Mouse (Mus musculus) adrenal gland, postnatal 4 days (tissue): ENCODE measurements around the gene Vamp3. TPM values are rescaled to one million over a fixed set of nuclear protein-coding genes. Genes with fewer than 3 reads are reported as not detected.
A peak's percentile ranks its signal among the peaks of the same experiment; 100 is the strongest.

Experiments
- DNase-seq, 2 experiments: peaks; one replicate each; pipeline ENCODE4 v3.0.0; 2021 to 2022; ENCODE audit warnings: low spot score in 2 of 2, mixed read lengths in 2 of 2
- long read RNA-seq, 2 experiments: library from polyadenylated mRNA; stranded (forward); transcript quantifications; one replicate each; pipeline ENCODE4 v2.0.0; 2021
- total RNA-seq, 2 experiments: library from RNA; stranded (reverse); gene quantifications; 2 replicates each; pipeline ENCODE4 v1.2.3; 2021

The Vamp3 gene
- total RNA-seq = 10 to 100 TPM; 90.2 to 93.8 TPM
- long read RNA-seq, experiment 1, transcript Vamp3-201 (5 exons, 2,120 nt) = major isoform, 65 of 94 reads
- long read RNA-seq, experiment 1, partial matches to known transcripts = 0 of 94 reads
- long read RNA-seq, experiment 1, other reads (novel, unspliced or antisense) = 29 of 94 reads
- long read RNA-seq, experiment 2, transcript Vamp3-201 (5 exons, 2,120 nt) = major isoform, 139 of 152 reads
- long read RNA-seq, experiment 2, partial matches to known transcripts = 2 of 152 reads
- long read RNA-seq, experiment 2, other reads (novel, unspliced or antisense) = 11 of 152 reads

DNA sequence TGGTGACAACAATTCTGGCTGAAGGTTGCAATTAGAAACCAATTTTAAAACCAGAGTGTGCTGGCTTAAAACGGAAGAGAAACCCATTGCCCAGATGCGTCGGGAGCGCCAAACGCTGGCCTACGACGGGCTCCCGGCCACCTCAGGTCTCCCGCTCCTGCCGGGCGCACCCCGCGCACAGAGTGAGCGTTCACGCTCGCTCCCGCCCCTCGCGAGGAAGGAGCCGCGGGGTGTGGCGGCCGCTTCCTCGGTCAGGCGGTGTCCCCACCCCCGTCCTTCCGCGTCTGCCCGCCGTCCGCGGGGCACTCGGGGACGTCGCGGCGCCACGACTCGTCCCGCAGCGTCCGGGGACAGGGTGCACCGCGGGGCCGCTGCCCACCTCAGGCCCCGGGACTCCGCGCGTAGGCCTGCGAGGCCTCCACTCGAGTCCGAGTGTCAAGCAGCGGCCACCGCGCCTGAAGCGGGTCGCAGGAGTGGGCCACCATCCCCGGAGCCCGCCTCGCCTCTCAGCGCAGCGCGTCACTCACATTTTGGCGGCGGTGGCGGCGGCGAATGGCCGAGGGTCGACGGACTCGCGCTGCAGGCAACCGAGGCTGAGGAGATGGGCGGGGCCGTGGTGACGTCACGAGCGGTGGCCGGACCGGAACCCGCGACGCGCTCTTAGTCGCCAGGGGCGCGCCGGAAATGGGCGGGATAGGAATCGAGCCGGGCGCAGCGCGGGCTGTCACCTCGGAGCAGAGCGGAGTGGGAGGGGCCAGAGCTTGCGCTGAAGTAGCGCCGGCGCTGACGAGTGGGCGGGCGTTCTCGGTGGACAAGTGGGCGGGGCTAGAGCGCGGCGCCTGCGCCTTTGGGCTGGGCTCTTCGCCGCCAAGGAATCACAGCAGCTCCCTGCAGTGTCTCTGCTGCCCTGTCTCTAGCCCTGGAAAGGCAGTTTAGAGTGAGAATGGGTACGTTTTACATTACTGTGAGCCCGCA is at the start of gene Vamp3:
Gene Vamp3, minus strand, starts transcription at position 617 of the 975 bp plus-strand sequence.
- peak; percentile 95 for DNase-seq

DNA sequence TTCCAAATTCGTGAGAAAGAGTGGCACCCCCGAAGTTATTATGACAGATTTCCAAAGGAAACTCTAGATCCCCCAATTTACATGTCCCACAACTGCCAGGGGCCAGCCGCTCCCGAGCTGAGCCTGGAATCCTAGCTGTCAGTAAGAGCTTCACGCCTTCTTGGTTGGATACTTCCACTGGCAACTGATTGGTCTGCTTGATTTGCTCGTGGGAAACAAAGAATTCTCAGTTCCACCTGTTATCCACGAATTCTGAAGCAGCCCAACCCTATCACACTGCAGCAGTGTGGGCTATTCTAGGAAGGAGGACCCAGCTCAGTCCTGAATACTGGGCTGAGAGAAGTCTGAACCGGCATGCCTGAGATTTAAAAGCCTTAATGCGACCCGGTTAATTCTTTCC is 48.7 kb upstream of the Vamp3 start:
- no peak for DNase-seq

DNA sequence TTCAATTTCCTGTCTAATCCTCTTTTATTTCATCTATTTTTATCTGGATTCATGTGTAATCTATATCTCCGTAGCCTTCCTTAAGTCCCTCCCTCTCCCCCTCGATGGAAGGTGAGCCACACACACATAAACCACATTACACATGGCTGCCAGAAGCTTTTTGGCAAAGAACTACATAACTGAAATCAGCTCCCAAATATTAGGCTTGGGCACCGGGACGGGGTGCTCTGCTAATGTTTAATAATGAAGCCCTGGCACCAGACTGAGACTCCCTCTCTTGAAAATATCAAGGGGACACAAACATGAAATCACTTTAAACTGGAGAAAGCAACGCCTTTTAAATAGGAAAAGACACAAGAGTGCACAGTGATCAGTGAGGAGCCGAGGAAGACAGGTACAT is 48.1 kb upstream of the Vamp3 start:
- DNase-seq = no peak

DNA sequence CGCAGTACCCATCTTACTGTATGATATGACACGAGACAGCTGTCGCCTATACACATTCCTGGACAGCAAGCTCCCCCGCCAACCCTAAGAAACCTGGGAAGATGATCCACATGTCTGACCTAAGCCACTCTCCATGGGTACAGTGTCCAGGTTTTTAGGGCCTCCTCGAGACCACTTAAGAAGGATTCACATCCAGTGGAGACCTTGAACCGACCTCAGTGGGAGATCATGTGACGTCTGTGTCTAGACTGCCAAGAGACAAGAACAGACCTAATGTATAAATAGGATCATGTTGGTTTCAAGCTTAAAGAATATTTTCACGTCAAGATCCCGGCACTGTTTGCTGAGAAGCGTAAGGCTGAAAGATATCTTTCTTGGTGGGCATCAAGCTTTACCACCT is 46.4 kb upstream of the Vamp3 start:
- no peak for DNase-seq

DNA sequence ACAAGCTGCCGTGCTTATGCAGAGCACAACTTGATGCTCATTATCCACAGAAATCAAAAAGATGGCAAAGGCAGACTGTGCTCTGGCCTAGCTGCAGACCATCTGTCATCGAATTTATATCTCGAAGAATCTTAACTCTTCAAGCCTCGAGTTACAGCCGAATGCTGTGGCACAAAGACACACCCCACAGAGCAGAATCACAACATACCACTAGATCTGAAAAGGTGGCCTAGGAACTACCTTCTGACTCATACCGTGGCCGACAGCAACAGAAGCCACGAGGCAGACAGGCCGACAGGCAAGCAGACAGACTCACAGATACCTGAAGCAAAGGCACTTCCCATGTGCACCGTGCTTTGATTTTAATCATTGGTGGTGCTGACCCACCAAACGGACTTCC is 45.9 kb upstream of the Vamp3 start:
- DNase-seq = no peak

DNA sequence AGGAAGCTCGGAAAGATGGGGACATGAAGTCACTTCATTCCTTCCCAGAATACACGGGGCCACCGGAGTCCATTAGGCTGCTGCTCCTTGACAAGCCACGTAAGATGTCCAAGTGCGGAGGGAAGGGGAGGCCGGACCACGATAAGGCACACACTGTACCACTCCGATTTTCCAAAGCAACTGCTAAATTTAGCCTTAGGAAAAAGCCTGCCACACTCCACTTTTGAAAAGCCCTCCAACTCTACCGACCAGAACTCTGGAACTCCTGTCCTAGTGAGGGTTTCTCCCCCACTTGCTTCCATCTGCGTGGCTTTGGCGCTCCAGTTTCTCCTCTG is 39.3 kb upstream of the Vamp3 start:
- DNase-seq = no peak

DNA sequence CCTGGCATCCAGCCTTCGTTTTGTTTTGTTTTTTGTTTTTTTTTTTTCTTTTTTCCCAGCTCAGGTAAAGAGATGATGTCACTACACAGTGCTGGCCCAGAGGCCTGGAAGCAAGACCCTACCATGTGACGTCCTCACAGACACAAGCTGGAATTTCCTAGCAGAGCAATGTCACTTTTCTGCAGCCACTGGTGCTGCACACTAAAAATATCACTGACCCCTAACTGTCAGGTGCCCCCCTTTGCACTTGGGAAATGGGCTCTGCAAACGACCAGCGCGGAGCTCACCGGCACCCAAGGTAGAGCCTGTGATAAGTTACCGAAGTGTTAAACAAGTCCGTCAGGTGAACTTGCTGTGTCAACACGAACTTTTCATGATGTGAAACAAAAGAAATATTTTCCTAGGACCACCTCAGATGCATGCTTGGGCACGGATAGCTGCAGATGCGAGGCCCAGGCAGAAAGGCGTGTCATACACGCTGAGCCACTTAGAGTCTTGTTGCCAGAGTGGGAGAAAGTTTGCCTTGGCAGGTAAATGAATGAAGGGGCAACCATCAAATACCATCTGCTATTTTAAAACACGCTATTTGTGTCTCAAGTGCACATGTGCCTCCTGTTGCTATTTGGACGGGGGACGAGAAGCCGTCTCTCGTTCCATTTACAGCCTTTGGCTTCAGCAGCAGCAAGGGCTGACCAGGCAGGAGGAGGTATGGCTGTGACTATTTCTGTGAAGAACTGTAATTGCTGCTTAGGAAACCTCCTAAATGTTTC is 38.8 kb upstream of the Vamp3 start:
- no peak for DNase-seq

DNA sequence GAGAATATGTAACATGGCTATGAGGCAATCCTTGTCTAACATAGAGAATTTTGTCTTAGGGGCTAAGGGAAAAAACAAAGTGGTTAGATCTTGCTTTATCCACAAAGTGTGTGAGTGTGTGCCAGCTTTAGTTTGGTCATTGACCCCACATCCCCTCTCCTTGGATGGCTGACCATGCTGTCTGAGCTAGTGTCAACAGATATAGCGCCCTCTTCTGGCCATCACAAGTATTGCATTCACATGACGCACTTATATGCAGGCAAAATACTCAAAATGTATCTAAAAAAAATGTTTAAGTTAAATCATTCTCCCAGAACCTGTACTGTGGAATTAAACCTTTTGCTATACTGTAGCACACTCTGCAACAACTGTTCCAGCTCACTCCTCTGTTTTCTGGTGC is 37.4 kb upstream of the Vamp3 start:
- no peak for DNase-seq

DNA sequence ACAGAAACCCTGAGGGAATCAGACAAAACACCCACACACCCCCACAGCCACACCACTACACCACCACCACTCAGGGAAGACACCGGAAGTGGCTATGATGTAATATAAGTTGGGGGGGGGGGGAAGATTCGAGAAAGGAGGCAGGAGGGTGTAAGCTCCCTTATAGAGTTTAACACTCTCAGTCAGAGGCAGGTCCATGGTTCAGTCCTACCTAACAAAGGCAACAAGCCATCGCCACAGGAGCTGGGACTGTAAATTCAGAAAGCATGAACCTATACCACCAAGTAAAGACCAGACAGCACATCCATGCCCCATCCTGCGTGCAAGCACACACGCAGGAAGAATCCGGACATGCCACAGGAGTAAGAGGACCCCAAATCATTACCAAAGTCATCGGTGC is 31.5 kb upstream of the Vamp3 start, which contains the start of gene Gm13090:
Gene Gm13090, plus strand, starts transcription at position 301 of the 400 bp plus-strand sequence.
- no peak for DNase-seq

DNA sequence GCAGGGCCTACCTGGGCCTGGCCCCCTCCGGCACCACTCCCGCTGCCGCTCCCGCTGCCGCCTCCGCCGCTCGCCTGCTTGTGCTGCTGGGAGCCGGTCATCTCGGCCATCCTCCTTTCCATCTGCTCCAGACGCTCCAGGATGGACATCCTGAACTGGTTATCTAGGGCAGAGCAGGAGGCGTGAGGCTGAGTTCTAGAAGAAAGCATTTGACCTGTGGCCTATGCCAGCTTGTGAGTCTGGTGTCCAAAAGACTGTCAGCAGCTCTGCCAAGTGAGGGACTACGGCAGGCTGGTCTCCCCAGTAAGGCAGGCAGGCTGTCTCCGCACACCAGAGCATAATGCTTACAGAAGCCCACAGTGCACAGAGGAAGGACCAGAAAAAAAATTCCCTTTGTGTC is 31.1 kb upstream of the Vamp3 start:
- DNase-seq = no peak

DNA sequence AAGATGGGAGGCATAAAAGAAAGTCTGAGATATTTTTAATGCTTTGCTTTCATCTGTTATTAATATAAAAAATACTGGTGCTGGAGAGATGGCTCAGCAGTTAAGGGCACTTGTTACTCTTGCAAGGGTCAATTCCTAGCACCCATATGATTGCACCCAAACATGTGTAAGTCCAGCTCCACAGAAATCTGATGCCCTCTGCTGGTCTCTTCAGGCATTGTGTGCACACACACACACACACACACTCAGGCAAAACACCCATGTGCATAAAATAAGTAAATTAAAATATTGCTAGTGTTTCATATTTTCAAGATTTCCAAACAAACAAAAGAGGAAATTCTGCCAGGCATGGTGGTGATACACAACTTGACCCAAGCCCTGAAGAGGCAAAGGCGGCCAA is 29.6 kb upstream of the Vamp3 start:
- DNase-seq = no peak

DNA sequence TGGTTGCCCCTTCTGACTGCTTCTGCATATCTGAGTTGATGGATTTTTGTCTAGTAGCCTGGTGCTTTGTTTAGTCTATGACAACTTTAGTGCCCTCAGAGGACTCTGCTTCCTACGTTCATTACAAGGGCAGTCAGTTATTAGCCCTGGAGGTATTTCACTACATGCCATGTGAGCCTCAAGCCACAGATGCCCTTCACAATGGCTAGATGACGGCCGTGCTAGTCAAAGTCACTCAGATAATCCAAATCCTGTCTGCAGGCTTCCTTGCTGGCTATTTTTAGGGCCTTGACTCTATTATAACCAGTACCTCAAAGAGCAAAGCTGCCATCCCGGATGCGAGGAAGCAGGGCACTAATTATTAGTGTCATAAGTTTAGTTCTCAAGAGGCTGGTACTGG is 25.3 kb upstream of the Vamp3 start:
- DNase-seq = no peak

DNA sequence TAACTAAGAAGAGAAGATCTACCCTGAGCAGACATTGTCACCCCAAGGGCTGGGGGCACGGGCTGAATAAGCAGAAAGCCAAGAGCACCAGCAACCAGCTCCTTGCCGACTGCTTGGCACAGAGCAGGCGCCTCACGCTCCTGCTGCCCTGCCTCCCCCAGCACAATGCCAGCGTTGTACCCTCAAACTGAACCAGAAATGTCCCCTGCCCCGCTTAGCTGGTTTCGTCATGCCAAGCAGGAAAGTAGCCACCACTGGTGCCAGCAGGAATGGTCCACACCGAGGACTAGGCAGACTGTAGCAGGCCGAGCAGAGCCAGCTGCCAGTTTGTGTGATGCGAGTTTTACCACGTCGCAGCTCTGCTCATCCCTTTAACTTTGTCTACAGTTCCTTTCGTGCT is 24.2 kb upstream of the Vamp3 start:
- DNase-seq = no peak

DNA sequence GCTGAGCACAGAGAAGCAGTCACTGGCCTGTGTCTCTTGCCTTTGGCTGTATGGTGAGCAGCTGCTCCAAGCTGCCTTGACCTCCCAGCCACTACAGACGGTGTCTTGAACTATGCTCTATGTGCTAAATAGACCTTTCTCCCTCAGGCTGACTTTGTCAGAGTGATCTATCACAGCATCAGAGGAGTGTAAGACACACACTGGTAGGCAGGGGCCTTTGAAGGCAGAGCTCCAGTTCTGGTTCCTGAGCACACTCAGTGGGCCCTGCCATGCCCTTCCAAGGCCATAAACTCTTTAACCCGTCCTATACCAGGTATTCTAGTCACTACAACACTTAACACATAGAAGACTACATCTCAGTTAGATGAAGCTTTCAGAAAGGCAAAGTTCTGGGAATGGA is 23.6 kb upstream of the Vamp3 start:
- DNase-seq = no peak

DNA sequence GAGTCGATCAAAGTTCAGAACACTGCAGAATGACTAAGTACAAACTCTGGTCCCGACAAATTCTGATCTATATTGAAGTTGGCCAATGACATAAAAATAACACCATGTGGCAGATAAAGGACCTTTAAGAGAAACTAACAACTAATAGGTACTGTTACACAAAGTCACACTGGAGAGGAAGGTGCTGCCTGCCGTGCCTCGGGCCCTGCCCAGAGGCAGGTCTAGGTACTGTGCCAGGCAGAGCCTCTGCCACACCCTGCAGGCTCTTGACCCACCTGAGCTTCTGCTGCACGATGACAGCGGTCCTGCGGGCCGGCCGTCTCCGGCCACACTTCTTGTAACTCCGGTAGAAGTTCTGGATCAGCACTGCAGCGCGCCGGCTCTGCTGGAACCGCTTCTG is 17.1 kb upstream of the Vamp3 start:
- DNase-seq = no peak

DNA sequence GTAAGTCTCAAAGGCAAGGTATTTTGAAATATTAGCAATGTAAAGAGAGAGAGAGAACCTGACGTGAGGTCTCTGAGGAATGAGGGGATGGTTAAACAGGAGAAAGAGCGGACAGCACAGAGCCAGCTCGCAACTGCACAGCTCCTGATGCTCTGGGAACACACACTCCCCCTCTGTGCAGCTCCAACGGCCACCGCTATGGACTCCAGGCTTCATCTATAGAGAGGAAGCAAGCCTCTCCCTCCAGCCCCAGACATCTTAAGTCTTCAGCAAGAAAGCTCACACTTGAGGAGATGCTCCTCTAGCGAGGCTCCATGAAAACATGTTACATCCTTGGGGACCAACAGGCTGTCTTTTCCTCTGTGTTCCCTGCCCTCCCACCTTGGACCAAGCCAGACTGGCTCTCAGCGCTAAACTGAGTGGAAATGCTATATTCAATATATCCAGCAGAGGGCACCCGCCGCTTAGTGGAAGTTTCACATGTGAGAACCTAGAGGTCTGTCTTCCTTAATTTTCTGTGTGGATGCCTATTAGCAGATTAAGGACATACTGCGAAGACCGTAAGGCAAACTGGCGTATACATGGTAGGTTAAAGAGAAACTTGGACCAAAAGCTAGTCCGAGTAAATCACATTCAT is 15.5 kb upstream of the Vamp3 start:
- DNase-seq = peak; percentile 31 to 51

DNA sequence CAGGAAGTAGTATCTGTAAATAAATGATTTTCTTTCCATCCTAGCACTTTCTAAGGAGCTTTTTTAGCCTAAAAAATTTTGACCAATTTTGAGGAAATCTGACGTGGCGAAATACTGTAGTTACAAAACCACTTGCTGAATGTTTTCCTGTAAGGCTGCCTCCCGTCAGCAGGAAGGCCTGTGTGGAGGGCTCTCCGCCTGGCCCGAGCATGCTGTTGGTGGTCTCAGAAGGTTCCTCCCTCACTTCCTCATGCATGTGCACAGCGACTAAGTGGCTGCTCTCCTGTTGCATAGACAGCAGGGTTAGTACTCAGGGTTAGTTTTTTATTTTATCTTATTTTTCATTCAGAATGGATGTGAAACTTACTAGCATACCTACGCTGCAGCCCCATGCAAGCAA is 13.2 kb upstream of the Vamp3 start:
- no peak for DNase-seq

DNA sequence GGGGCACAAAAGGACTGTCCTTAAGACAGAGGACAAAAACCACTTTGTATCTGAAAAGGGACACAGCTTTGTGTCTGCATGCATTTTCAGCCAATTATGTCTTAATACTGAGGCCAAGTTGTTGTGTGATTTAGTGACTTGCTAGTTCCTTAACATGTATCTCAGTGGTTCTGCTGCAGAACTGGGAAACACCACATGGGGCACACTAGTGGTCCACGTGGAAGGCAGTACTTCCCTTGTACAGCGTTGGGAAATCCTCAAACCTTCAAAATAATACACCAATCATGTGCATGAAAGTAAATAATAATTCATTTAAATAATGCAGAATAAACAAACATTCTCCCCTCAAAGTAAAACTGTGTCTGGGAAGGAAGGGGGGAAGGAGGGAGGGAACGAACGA is 11.0 kb upstream of the Vamp3 start:
- DNase-seq = no peak

DNA sequence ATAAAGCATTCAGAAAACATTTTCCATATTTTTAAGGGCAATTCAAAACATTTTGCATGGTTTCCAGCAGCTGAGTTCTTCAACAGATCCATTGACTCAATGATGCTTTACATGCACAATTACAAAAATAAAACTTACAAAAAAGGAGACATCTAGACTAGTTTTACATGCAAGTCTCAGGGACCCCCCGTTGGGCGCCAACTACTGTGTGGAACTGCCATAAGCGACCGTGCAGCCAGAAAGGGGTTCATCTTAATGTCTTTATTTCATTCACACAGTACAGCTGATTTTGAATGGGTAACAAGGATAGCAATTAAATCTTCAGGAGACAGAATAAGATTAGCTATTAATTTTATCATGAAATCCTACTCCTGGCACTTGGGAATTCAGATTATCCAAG is 1.8 kb upstream of the Vamp3 start:
- DNase-seq = no peak

DNA sequence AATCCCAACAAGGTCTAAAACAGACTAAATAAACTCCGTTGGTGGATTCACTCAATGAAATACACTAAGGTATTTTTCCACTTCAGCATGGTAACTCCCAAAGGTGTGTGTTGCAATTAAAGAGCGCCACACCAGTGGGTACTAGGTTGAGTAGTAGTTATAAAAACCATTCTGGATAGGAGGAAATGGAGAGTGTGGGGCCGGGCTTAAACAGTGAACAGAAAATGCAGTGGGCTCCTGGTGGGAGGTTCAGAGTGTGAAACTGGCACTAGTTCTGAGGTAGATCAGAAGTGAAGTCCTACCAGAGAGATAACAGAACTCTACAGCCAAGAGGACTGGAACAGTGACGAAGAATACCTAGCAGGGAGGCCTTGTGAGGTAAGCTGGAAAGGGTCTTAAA is 871 bp upstream of the Vamp3 start:
- DNase-seq = no peak

DNA sequence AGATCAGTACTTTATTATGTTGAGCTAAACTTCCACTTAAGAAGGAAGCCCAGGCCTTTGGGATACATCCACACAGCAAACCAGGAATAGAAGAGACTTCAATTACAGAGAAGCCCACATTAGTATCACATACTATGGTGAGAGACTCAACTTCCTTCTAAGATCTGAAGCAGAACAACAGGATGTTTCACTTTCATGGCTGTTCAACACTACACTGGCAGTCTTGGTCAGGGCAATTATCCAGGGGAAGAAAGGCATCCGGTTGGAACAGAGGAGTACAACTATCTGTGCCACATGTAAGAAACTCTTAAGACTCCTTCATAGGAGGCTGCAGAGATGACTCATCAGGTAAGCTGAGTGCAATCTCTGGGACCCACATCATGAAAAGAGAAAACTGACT is 6.6 kb downstream of the Vamp3 start:
- DNase-seq = no peak
